Mouse (Mus musculus) stomach, embryonic 16.5 days (tissue): ENCODE measurements around the gene Adam10. TPM values are rescaled to one million over a fixed set of nuclear protein-coding genes. Genes with fewer than 3 reads are reported as not detected.

Source experiments
- ATAC-seq: fragments of 200-750 bp; cut with Nextera tagmentation; 2 replicates; pipeline ENCODE4 v1.8.0; 2017; ENCODE audit warnings: moderate number of reproducible peaks, moderate TSS enrichment; ENCODE audit not compliant: insufficient read depth, low FRiP score
- H3K27ac ChIP-seq: fragments of 300-500 bp; sonication (generic); 2 replicates; pipeline ENCODE4 v1.5.1; 2014; ENCODE audit warnings: low read length
- H3K27me3 ChIP-seq: fragments of 300-500 bp; sonication (generic); 2 replicates; pipeline ENCODE4 v1.6.1; 2014; ENCODE audit warnings: low read length, control low read depth, mixed read lengths; ENCODE audit not compliant: control insufficient read depth, insufficient read depth
- H3K36me3 ChIP-seq: fragments of 300-500 bp; sonication (generic); 2 replicates; pipeline ENCODE4 v1.6.1; 2014; ENCODE audit warnings: low read length; ENCODE audit not compliant: control insufficient read depth, insufficient read depth
- H3K4me1 ChIP-seq: fragments of 300-500 bp; sonication (generic); 2 replicates; pipeline ENCODE4 v1.6.1; 2014; ENCODE audit warnings: low read length, control low read depth, mixed read lengths; ENCODE audit not compliant: control insufficient read depth, insufficient read depth
- H3K4me2 ChIP-seq: fragments of 300-500 bp; sonication (generic); 2 replicates; pipeline ENCODE4 v1.6.1; 2014; ENCODE audit warnings: low read depth, low read length, mixed read lengths
- H3K4me3 ChIP-seq: fragments of 300-500 bp; sonication (generic); replicated peaks from 2 replicates; pipeline ENCODE4 v1.5.1; 2014; ENCODE audit warnings: mild to moderate bottlenecking, low read length
- H3K9ac ChIP-seq: fragments of 300-500 bp; sonication (generic); 2 replicates; pipeline ENCODE4 v1.6.1; 2014; ENCODE audit warnings: low read length
- H3K9me3 ChIP-seq: fragments of 300-500 bp; sonication (generic); replicated peaks from 2 replicates; pipeline ENCODE4 v1.6.1; 2016; ENCODE audit warnings: low read length, control low read depth; ENCODE audit not compliant: control insufficient read depth
- WGBS: fragments of 180-500 bp; shearing (Covaris S2); extraction: QIAGEN DNeasy Blood & Tissue Kit; methylation state at CpG from one replicate; pipeline ENCODE4 v1.1.7; 2014; 5-methylcytosine and 5-hydroxymethylcytosine counted together
- microRNA-seq: library from miRNA; unstranded; fragments of <30 nt; microRNA quantifications from one replicate; pipeline ENCODE4, GENCODE M21; 2016
- polyA plus RNA-seq: library from polyadenylated mRNA; unstranded; fragments of >200 nt; fragmentation: Nextera tagmentation; extraction: Ambion mirVana; gene quantifications from 2 replicates; pipeline ENCODE4 v1.2.1, GENCODE M21; 2015

Adam10 gene
- polyA plus RNA-seq, 1 experiment from 2014 or later: 85.7 TPM

DNA sequence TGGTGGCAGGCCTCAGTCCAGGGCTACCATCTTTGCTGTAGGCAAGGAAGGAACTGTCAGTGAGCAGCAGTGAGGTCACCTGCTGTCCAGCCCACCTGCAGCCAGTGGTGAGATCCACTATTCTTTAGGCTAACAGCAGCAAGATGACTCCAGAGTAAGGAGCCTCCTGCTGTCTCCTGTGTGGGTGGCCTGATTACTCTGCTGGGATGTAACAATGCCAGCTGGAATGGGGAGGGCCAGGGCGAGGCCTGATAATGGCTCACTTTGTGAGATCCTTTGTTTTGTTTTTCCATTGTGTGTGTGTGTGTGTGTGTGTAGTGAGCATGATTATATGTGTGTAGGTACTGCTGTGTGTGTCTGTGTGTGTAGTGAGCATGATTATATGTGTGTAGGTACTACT is 138.6 kb downstream of the Adam10 start:
- H3K9me3 ChIP-seq: no peaks in the 10 kb centered on the region
- ATAC-seq: no peak; the same call in 1 of the 2 replicates
- 43% methylated on average over 1 of the region's 1 CpGs for WGBS

GRCm38 (mm10) chr9:70818739-70819138 is 139.9 kb downstream of the Adam10 start:
- Histone ChIP-seq H3K27ac (no peak overlapping the region), H3K27me3 (no peaks in the 10 kb centered on the region), H3K4me1 (peaks cover 7% of the 10 kb centered on the region; the same call in 1 of the 2 replicates), H3K4me2 (no peak overlapping the region), H3K9me3 (no peaks in the 10 kb centered on the region), H3K4me3 (no peak overlapping the region), H3K36me3 (no peaks in the 10 kb centered on the region), H3K9ac (no peak overlapping the region)
- WGBS: 79% methylated on average over 14 of the region's 14 CpGs
- ATAC-seq: no peak

More for the DNA sequence above, 138.6 kb downstream of the Adam10 start:
- Histone ChIP-seq H3K4me3 (no peak overlapping the region), H3K9ac (no peak overlapping the region; the same call in 1 of the 2 replicates), H3K4me1 (peaks cover 7% of the 10 kb centered on the region; the same call in 1 of the 2 replicates), H3K27ac (no peak overlapping the region), H3K36me3 (no peaks in the 10 kb centered on the region), H3K27me3 (no peaks in the 10 kb centered on the region), H3K4me2 (no peak overlapping the region)

- Histone ChIP-seq H3K4me3 (no peak overlapping the region), H3K9me3 (no peaks in the 10 kb centered on the region), H3K27ac (no peak overlapping the region), H3K9ac (no peak overlapping the region), H3K4me1 (no peaks in the 10 kb centered on the region), H3K4me2 (no peak overlapping the region), H3K36me3 (no peaks in the 10 kb centered on the region), H3K27me3 (no peaks in the 10 kb centered on the region)
- 71% methylated on average over 3 of the region's 3 CpGs for WGBS
- no peak for ATAC-seq
Observed at GRCm38 (mm10) chr9:70824103-70824502, 145.3 kb downstream of the Adam10 start.

- Histone ChIP-seq H3K36me3 (no peaks in the 10 kb centered on the region), H3K9me3 (no peaks in the 10 kb centered on the region), H3K4me1 (peaks cover 4% of the 10 kb centered on the region; the same call in 1 of the 2 replicates), H3K27me3 (no peaks in the 10 kb centered on the region), H3K27ac (no peak overlapping the region), H3K4me2 (no peak overlapping the region), H3K4me3 (no peak overlapping the region), H3K9ac (no peak overlapping the region)
- WGBS: 61% methylated on average over 6 of the region's 6 CpGs
- no peak for ATAC-seq
Observed at GRCm38 (mm10) chr9:70827911-70828310, 149.1 kb downstream of the Adam10 start.

Small RNA genes within 50 kb of the gene (microRNA-seq; reads per million reads assigned to microRNA genes)
- gene Gm25149: not detected

Other genes with a start within 250 kb of the Adam10 start
- 20.2 and 20.6 TPM in 2 replicates for gene Rnf111, start 175.3 kb upstream of the Adam10 start, polyA plus RNA-seq
- 47.1 and 49.6 TPM in 2 replicates for gene Sltm, start 136.2 kb upstream of the Adam10 start, polyA plus RNA-seq
- gene Gm10642, start 22.7 kb upstream of the Adam10 start, polyA plus RNA-seq: 0.12 and 0.19 TPM in 2 replicates
- gene Mindy2, start 21.8 kb upstream of the Adam10 start, polyA plus RNA-seq: 6.8 and 8.9 TPM in 2 replicates